Mouse (Mus musculus): ENCODE results near the gene Slc2a9. TPM values are rescaled to one million over a fixed set of nuclear protein-coding genes. Genes with fewer than 3 reads are reported as not detected.
A peak's percentile ranks its signal among the peaks of the same experiment; 100 is the strongest.

Slc2a9 gene
- polyA plus RNA-seq, 1 experiment from 2014 or later, result 0.48 TPM

GRCm38 (mm10) chr5:38359716-38360115, 143.2 kb downstream of the Slc2a9 start:
- no peak overlapping the region for H3K27ac ChIP-seq (ENCODE audit: low read depth, low read length)
- no peaks in the 10 kb centered on the region for H3K9me3 ChIP-seq (replicated peaks; ENCODE audit: control insufficient read depth, low read length)
- H3K4me2 ChIP-seq (ENCODE audit: low read length), result no peak overlapping the region
- no peaks in the 10 kb centered on the region for H3K4me1 ChIP-seq (ENCODE audit: control insufficient read depth, insufficient read depth, low read length)
- H3K27me3 ChIP-seq (replicated peaks; ENCODE audit: control insufficient read depth, insufficient read depth, low read length), result no peaks in the 10 kb centered on the region
- 70% methylated on average over 2 of the region's 2 CpGs for WGBS
- ATAC-seq (no peak), DNase-seq (ENCODE audit: low spot score) (no peak)
- no peak overlapping the region for H3K4me3 ChIP-seq (ENCODE audit: low read depth, low read length)
- no peaks in the 10 kb centered on the region for H3K36me3 ChIP-seq (ENCODE audit: control insufficient read depth, insufficient read depth, low read length)
- H3K9ac ChIP-seq (ENCODE audit: low read length), result no peak overlapping the region

GRCm38 (mm10) chr5:38356927-38357326, 146.0 kb downstream of the Slc2a9 start:
- Histone ChIP-seq H3K9me3 (replicated peaks; ENCODE audit: control insufficient read depth, low read length) (no peaks in the 10 kb centered on the region), H3K27ac (ENCODE audit: low read depth, low read length) (no peak overlapping the region), H3K4me3 (ENCODE audit: low read depth, low read length) (no peak overlapping the region), H3K4me1 (ENCODE audit: control insufficient read depth, insufficient read depth, low read length) (no peaks in the 10 kb centered on the region), H3K4me2 (ENCODE audit: low read length) (no peak overlapping the region), H3K9ac (ENCODE audit: low read length) (no peak overlapping the region), H3K36me3 (ENCODE audit: control insufficient read depth, insufficient read depth, low read length) (no peaks in the 10 kb centered on the region), H3K27me3 (replicated peaks; ENCODE audit: control insufficient read depth, insufficient read depth, low read length) (no peaks in the 10 kb centered on the region)
- ATAC-seq (no peak), DNase-seq (ENCODE audit: low spot score) (no peak)
- WGBS, result 86% methylated on average over 3 of the region's 3 CpGs

- no peak overlapping the region for H3K4me3 ChIP-seq (ENCODE audit: low read depth, low read length)
- no peaks in the 10 kb centered on the region for H3K27me3 ChIP-seq (replicated peaks; ENCODE audit: control insufficient read depth, insufficient read depth, low read length)
- no peak overlapping the region for H3K4me2 ChIP-seq (ENCODE audit: low read length)
- ATAC-seq (no peak), DNase-seq (ENCODE audit: low spot score) (no peak)
- H3K4me1 ChIP-seq (ENCODE audit: control insufficient read depth, insufficient read depth, low read length), result no peaks in the 10 kb centered on the region
- H3K27ac ChIP-seq (ENCODE audit: low read depth, low read length), result no peak overlapping the region
- H3K36me3 ChIP-seq (ENCODE audit: control insufficient read depth, insufficient read depth, low read length), result no peaks in the 10 kb centered on the region
- H3K9ac ChIP-seq (ENCODE audit: low read length), result no peak overlapping the region
- H3K9me3 ChIP-seq (replicated peaks; ENCODE audit: control insufficient read depth, low read length), result no peaks in the 10 kb centered on the region
- WGBS, result 19% methylated on average over 5 of the region's 5 CpGs
Observed at GRCm38 (mm10) chr5:38350351-38350929, 152.5 kb downstream of the Slc2a9 start.

- no peak overlapping the region for H3K9ac ChIP-seq (ENCODE audit: low read length)
- no peaks in the 10 kb centered on the region for H3K9me3 ChIP-seq (replicated peaks; ENCODE audit: control insufficient read depth, low read length)
- H3K27ac ChIP-seq (ENCODE audit: low read depth, low read length), result no peak overlapping the region
- DNase-seq (ENCODE audit: low spot score) (no peak), ATAC-seq (no peak)
- WGBS, result 42% methylated on average over 10 of the region's 10 CpGs
- H3K36me3 ChIP-seq (ENCODE audit: control insufficient read depth, insufficient read depth, low read length), result no peaks in the 10 kb centered on the region
- H3K27me3 ChIP-seq (replicated peaks; ENCODE audit: control insufficient read depth, insufficient read depth, low read length), result no peaks in the 10 kb centered on the region
- H3K4me3 ChIP-seq (ENCODE audit: low read depth, low read length), result no peak overlapping the region
- no peaks in the 10 kb centered on the region for H3K4me1 ChIP-seq (ENCODE audit: control insufficient read depth, insufficient read depth, low read length)
- no peak overlapping the region for H3K4me2 ChIP-seq (ENCODE audit: low read length)
Observed at GRCm38 (mm10) chr5:38346646-38347432, 156.1 kb downstream of the Slc2a9 start.

GRCm38 (mm10) chr5:38343101-38343500, 159.8 kb downstream of the Slc2a9 start:
- DNase-seq (ENCODE audit: low spot score) (peak; percentile 13), ATAC-seq (no peak)
- Histone ChIP-seq H3K4me2 (ENCODE audit: low read length) (no peak overlapping the region), H3K4me3 (ENCODE audit: low read depth, low read length) (no peak overlapping the region), H3K9me3 (replicated peaks; ENCODE audit: control insufficient read depth, low read length) (no peaks in the 10 kb centered on the region), H3K36me3 (ENCODE audit: control insufficient read depth, insufficient read depth, low read length) (no peaks in the 10 kb centered on the region), H3K27ac (ENCODE audit: low read depth, low read length) (no peak overlapping the region), H3K4me1 (ENCODE audit: control insufficient read depth, insufficient read depth, low read length) (no peaks in the 10 kb centered on the region), H3K9ac (ENCODE audit: low read length) (no peak overlapping the region), H3K27me3 (replicated peaks; ENCODE audit: control insufficient read depth, insufficient read depth, low read length) (0 out of 2 replicates have a peak, but pooled peaks cover 3% of the 10 kb centered on the region)
- WGBS, result 32% methylated on average over 3 of the region's 3 CpGs

- no peaks in the 10 kb centered on the region for H3K36me3 ChIP-seq (ENCODE audit: control insufficient read depth, insufficient read depth, low read length)
- 36% methylated on average over 1 of the region's 1 CpGs for WGBS
Observed at GRCm38 (mm10) chr5:38334582-38334981, 168.4 kb downstream of the Slc2a9 start.

GRCm38 (mm10) chr5:38333381-38333780, 169.6 kb downstream of the Slc2a9 start:
- Histone ChIP-seq H3K4me1 (ENCODE audit: control insufficient read depth, insufficient read depth, low read length) (no peaks in the 10 kb centered on the region), H3K27me3 (replicated peaks; ENCODE audit: control insufficient read depth, insufficient read depth, low read length) (no peaks in the 10 kb centered on the region), H3K27ac (ENCODE audit: low read depth, low read length) (no peak overlapping the region), H3K4me3 (ENCODE audit: low read depth, low read length) (no peak overlapping the region), H3K9me3 (replicated peaks; ENCODE audit: control insufficient read depth, low read length) (no peaks in the 10 kb centered on the region), H3K4me2 (ENCODE audit: low read length) (no peak overlapping the region), H3K9ac (ENCODE audit: low read length) (no peak overlapping the region), H3K36me3 (ENCODE audit: control insufficient read depth, insufficient read depth, low read length) (no peaks in the 10 kb centered on the region)
- DNase-seq (ENCODE audit: low spot score) (no peak), ATAC-seq (no peak)
- WGBS, result 84% methylated on average over 4 of the region's 4 CpGs

More at GRCm38 (mm10) chr5:38334582-38334981, 168.4 kb downstream of the Slc2a9 start:
- Histone ChIP-seq H3K4me3 (ENCODE audit: low read depth, low read length) (no peak overlapping the region), H3K4me1 (ENCODE audit: control insufficient read depth, insufficient read depth, low read length) (no peaks in the 10 kb centered on the region), H3K9ac (ENCODE audit: low read length) (no peak overlapping the region), H3K4me2 (ENCODE audit: low read length) (no peak overlapping the region), H3K9me3 (replicated peaks; ENCODE audit: control insufficient read depth, low read length) (no peaks in the 10 kb centered on the region), H3K27me3 (replicated peaks; ENCODE audit: control insufficient read depth, insufficient read depth, low read length) (no peaks in the 10 kb centered on the region), H3K27ac (ENCODE audit: low read depth, low read length) (no peak overlapping the region)
- DNase-seq (ENCODE audit: low spot score), result no peak
- ATAC-seq, result no peak

- Histone ChIP-seq H3K4me1 (ENCODE audit: control insufficient read depth, insufficient read depth, low read length) (peaks cover 6% of the 10 kb centered on the region; the same call in 1 of the 2 replicates), H3K4me3 (ENCODE audit: low read depth, low read length) (peak within 1 kb of the TSS; percentile 38), H3K27ac (ENCODE audit: low read depth, low read length) (no peak within 1 kb of the TSS), H3K36me3 (ENCODE audit: control insufficient read depth, insufficient read depth, low read length) (no peaks in the 10 kb centered on the region), H3K4me2 (ENCODE audit: low read length) (peak within 1 kb of the TSS; percentile 61), H3K27me3 (replicated peaks; ENCODE audit: control insufficient read depth, insufficient read depth, low read length) (peaks cover 32% of the 10 kb centered on the region), H3K9ac (ENCODE audit: low read length) (peak within 1 kb of the TSS; percentile 21; the same call in 1 of the 2 replicates), H3K9me3 (replicated peaks; ENCODE audit: control insufficient read depth, low read length) (no peaks in the 10 kb centered on the region)
- DNase-seq (ENCODE audit: low spot score) (peak; percentile 26), ATAC-seq (no peak)
- WGBS, result 2% methylated on average over 66 of the region's 67 CpGs
Observed at GRCm38 (mm10) chr5:38318966-38319786, 183.8 kb downstream of the Slc2a9 start, which contains the start of gene Drd5. Gene Drd5, plus strand, starts transcription at chr5:38319367.

Measured in forebrain, embryonic 14.5 days (tissue).